Comparison of ENCODE assay signal across 7 mouse cellular contexts in the genomic region with DNA sequence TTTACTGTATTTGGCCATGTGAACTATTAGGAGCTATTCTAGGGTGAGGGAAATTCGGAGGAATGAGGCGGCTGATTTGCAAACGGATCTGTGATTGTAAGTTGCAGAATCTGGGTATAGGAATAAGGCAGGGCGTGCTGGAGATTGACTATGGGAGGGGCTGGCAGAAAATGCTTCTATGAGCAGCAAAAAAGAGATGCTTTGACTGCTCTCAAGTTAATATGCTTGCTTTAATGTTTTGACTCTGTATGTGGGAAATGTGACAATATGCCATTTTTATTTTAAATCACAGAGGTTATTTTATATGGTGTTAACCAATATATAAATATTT.
DNase-seq lines count a peak whose midpoint lies in the region; ATAC-seq and TF ChIP-seq lines count a peak whose summit lies in the region.

No protein-coding gene starts in this region.

- TF ChIP-seq POLR2A in olfactory bulb, adult 2 months (IDR thresholded peaks at IDR 0.05; ENCODE audit: insufficient read depth, low read depth, low read length), result no peak

- H3K9me3 ChIP-seq in limb, embryonic 11.5 days (ENCODE audit: control insufficient read depth, low read length), result no peaks in the 10 kb centered on the region
- no peaks in the 10 kb centered on the region for H3K9me3 ChIP-seq in limb, embryonic 10.5 days (replicated peaks)
- no peaks in the 10 kb centered on the region for H3K9me3 ChIP-seq in forebrain, embryonic 15.5 days
- no peaks in the 10 kb centered on the region for H3K9me3 ChIP-seq in intestine, postnatal 0 days (ENCODE audit: control insufficient read depth)

- no peak for ATAC-seq in limb, embryonic 11.5 days (ENCODE audit: insufficient number of reproducible peaks, low FRiP score, low TSS enrichment, low read depth)
- ATAC-seq in forebrain, embryonic 15.5 days (replicated peaks), result peak; percentile 62
- no peak for ATAC-seq in intestine, postnatal 0 days

- DNase-seq in limb, embryonic 11.5 days (ENCODE audit: low spot score), result no peak
- no peak for DNase-seq in limb, embryonic 10.5 days (ENCODE audit: low spot score)
- DNase-seq in urinary bladder, postnatal 36 days (ENCODE audit: low spot score in 2 of 2), result no peak
- no peak for DNase-seq in urinary bladder, postnatal 10 days (ENCODE audit: low spot score)

- no peaks in the 10 kb centered on the region for H3K4me1 ChIP-seq in limb, embryonic 11.5 days (ENCODE audit: control insufficient read depth, insufficient read depth, low read length)
- peaks cover 4% of the 10 kb centered on the region for H3K4me1 ChIP-seq in limb, embryonic 10.5 days
- H3K4me1 ChIP-seq in forebrain, embryonic 15.5 days, result peaks cover 39% of the 10 kb centered on the region
- H3K4me1 ChIP-seq in intestine, postnatal 0 days (replicated peaks; ENCODE audit: control insufficient read depth, insufficient read depth, low read length), result no peaks in the 10 kb centered on the region
- H3K4me1 ChIP-seq in olfactory bulb, adult 2 months (ENCODE audit: control insufficient read depth, insufficient read depth, low read length), result 0 out of 2 replicates have a peak, but pooled peaks cover 2% of the 10 kb centered on the region

- no peak for TF ChIP-seq CTCF in intestine, postnatal 0 days (IDR thresholded peaks at IDR 0.05; ENCODE audit: low read depth)
- TF ChIP-seq CTCF in olfactory bulb, adult 2 months (IDR thresholded peaks at IDR 0.05; ENCODE audit: insufficient read depth, low read depth, low read length), result no peak

- no peaks in the 10 kb centered on the region for H3K27me3 ChIP-seq in limb, embryonic 11.5 days (ENCODE audit: control insufficient read depth, insufficient read depth, low read length)
- H3K27me3 ChIP-seq in limb, embryonic 10.5 days (ENCODE audit: low read depth, poor library complexity, severe bottlenecking), result no peaks in the 10 kb centered on the region
- no peaks in the 10 kb centered on the region for H3K27me3 ChIP-seq in forebrain, embryonic 15.5 days
- H3K27me3 ChIP-seq in intestine, postnatal 0 days (replicated peaks; ENCODE audit: control insufficient read depth, insufficient read depth, low read length), result no peaks in the 10 kb centered on the region

- 77% methylated on average over 4 of the region's 4 CpGs for WGBS in limb, embryonic 11.5 days
- WGBS in limb, embryonic 10.5 days, result 80% methylated on average over 4 of the region's 4 CpGs
- 40% methylated on average over 4 of the region's 4 CpGs for WGBS in forebrain, embryonic 15.5 days
- 65% methylated on average over 4 of the region's 4 CpGs for WGBS in intestine, postnatal 0 days
- 9% methylated on average over 4 of the region's 4 CpGs for WGBS in olfactory bulb, adult 2 months

- H3K27ac ChIP-seq in limb, embryonic 11.5 days (replicated peaks; ENCODE audit: low read depth, low read length), result no peak overlapping the region
- H3K27ac ChIP-seq in limb, embryonic 10.5 days, result no peak overlapping the region
- peak overlapping the region; percentile 96 for H3K27ac ChIP-seq in forebrain, embryonic 15.5 days (replicated peaks)
- H3K27ac ChIP-seq in intestine, postnatal 0 days (ENCODE audit: low read depth, low read length), result no peak overlapping the region
- H3K27ac ChIP-seq in olfactory bulb, adult 2 months (ENCODE audit: insufficient read depth, low read depth, low read length), result 0 out of 2 replicates have a peak overlapping the region, but pooled peaks have one; percentile 21

- H3K4me2 ChIP-seq in limb, embryonic 11.5 days (ENCODE audit: low read depth, severe bottlenecking), result peak overlapping the region; percentile 24; the same call in 1 of the 2 replicates
- peak overlapping the region; percentile 45 for H3K4me2 ChIP-seq in forebrain, embryonic 15.5 days (replicated peaks)
- H3K4me2 ChIP-seq in intestine, postnatal 0 days (replicated peaks; ENCODE audit: low read depth), result peak overlapping the region; percentile 57

- H3K36me3 ChIP-seq in limb, embryonic 11.5 days (ENCODE audit: control insufficient read depth, insufficient read depth, low read length), result no peaks in the 10 kb centered on the region
- no peaks in the 10 kb centered on the region for H3K36me3 ChIP-seq in limb, embryonic 10.5 days
- no peaks in the 10 kb centered on the region for H3K36me3 ChIP-seq in forebrain, embryonic 15.5 days
- peaks cover 4% of the 10 kb centered on the region; the same call in 1 of the 2 replicates for H3K36me3 ChIP-seq in intestine, postnatal 0 days (ENCODE audit: control insufficient read depth, insufficient read depth)

- H3K9ac ChIP-seq in limb, embryonic 11.5 days (ENCODE audit: low read length), result no peak overlapping the region
- peak overlapping the region; percentile 50 for H3K9ac ChIP-seq in forebrain, embryonic 15.5 days (replicated peaks)
- H3K9ac ChIP-seq in intestine, postnatal 0 days (ENCODE audit: low read depth, low read length), result no peak overlapping the region

- no peak overlapping the region for H3K4me3 ChIP-seq in limb, embryonic 11.5 days (ENCODE audit: low read depth, low read length)
- H3K4me3 ChIP-seq in limb, embryonic 10.5 days, result no peak overlapping the region
- H3K4me3 ChIP-seq in forebrain, embryonic 15.5 days, result peak overlapping the region; percentile 47
- H3K4me3 ChIP-seq in intestine, postnatal 0 days (ENCODE audit: low read depth, low read length), result peak overlapping the region; percentile 30
- peak overlapping the region; percentile 35 for H3K4me3 ChIP-seq in olfactory bulb, adult 2 months (ENCODE audit: insufficient read depth, low read depth, low read length)

Comparison
In these comparisons a context has a peak if more than half of its experiments do, and no peak if none do; other contexts are left out.
1. H3K27ac ChIP-seq: peak in forebrain, embryonic 15.5 days (single experiment) and olfactory bulb, adult 2 months (single experiment); none in limb, embryonic 11.5 days (single experiment), limb, embryonic 10.5 days (single experiment) and intestine, postnatal 0 days (single experiment).
2. H3K4me3 ChIP-seq: peak in forebrain, embryonic 15.5 days (single experiment), intestine, postnatal 0 days (single experiment) and olfactory bulb, adult 2 months (single experiment); none in limb, embryonic 11.5 days (single experiment) and limb, embryonic 10.5 days (single experiment).
3. Peak in every context shown above with its lines, with median percentiles within 50 percentile points of each other: H3K4me2 ChIP-seq.